Mouse (Mus musculus) small intestine, adult 2 months (tissue): ENCODE results near the gene B4galt5.

Source experiments
- CTCF ChIP-seq: fragments of 200-500 bp; IDR thresholded peaks from 2 replicates; pipeline ENCODE4 v1.5.1; 2012; ENCODE audit warnings: low read depth, mild to moderate bottlenecking, control low read depth, inconsistent platforms, low read length, moderate library complexity, mixed read lengths; ENCODE audit not compliant: insufficient replicate concordance, insufficient read length; ENCODE audit errors: extremely low read depth
- POLR2A ChIP-seq: fragments of 200-500 bp; IDR thresholded peaks from 2 replicates; pipeline ENCODE4 v1.6.1; 2012; ENCODE audit warnings: low read depth, mild to moderate bottlenecking, control low read depth, inconsistent platforms, low read length, moderate library complexity

- TF ChIP-seq POLR2A: no peak
- TF ChIP-seq CTCF: no peak
Measured at GRCm38 (mm10) chr2:167314491-167314890, 34.5 kb downstream of the B4galt5 start.
